Mouse (Mus musculus) spleen, adult 2 months (tissue): Measurements from ENCODE around the gene Sox9.

Experiments
- CTCF ChIP-seq: fragments of 200-500 bp; IDR thresholded peaks from 2 replicates; pipeline ENCODE4 v1.5.1; 2011; ENCODE audit warnings: mild to moderate bottlenecking, inconsistent platforms; ENCODE audit not compliant: insufficient read depth, insufficient read length, insufficient replicate concordance; ENCODE audit errors: extremely low read depth
- POLR2A ChIP-seq: fragments of 200-500 bp; IDR thresholded peaks from 2 replicates; pipeline ENCODE4 v1.6.1; 2011; ENCODE audit warnings: low read depth, low read length, inconsistent platforms

DNA sequence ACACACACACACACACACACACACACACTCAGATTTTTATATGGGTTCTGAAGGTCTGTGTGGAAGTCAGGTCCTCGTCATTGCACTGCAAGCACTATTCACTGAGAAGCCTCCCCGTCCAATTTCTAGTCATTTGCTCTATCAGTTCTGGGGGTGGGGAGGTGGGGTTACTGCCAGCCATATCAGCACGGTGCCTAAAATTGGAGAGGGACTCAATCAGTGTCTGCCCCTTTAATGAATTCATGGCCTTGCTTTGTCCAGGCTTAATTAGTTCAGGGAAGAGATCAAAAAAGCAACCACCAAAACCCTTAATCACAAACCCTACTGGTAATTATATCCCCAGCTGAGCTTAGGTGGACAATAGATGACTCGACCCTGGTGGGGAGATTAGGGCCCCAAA lies 25.5 kb upstream of the Sox9 start:
- TF ChIP-seq CTCF: no peak
- TF ChIP-seq POLR2A: no peak
